Mouse (Mus musculus) bone marrow macrophage, adult 2 months (primary cell): Measurements from ENCODE around the gene Spsb4.

Experiments
- CTCF ChIP-seq: IDR thresholded peaks from 2 replicates; pipeline ENCODE4 v1.5.1; 2012; ENCODE audit warnings: low read depth, mild to moderate bottlenecking, low read length, moderate library complexity
- POLR2A ChIP-seq: IDR thresholded peaks from 2 replicates; pipeline ENCODE4 v1.6.1; 2012; ENCODE audit warnings: mild to moderate bottlenecking, low read depth, low read length, borderline replicate concordance

DNA sequence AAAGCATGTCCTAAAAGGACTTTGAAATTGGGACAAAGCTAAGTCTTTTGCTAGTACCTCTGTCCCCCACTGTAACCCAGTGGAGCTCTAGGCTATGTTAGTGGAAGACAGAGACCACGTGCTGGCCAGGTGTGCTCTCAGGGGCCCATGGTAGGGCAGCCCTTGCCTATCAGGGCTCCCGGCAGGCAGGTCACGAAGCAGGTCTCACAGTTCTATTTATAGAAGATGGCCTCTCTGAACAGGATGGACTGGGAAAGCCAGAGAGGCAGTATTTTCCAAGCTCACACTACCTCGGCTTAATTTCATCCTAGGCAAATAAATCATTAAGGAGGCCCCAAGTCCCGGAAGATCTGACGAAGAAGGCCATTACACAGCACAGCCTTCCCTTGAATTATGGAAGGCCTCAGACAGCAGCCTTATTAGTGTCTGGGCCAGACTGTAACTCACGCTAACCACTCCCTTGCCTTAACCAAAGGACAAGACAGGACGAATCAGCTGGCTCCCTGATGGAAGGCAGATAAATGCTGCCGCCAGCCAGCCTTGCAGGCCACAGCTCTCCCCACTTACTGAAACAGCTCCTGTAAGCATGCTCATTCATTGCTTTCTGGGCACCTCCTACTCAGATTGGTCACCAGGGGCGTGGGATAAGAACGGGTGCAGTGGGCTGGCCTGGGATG is 31.7 kb downstream of the Spsb4 start:
- TF ChIP-seq CTCF = no peak
- TF ChIP-seq POLR2A = no peak
